Mouse (Mus musculus): ENCODE data around the gene Fbxw16.
"Not testable (repeated sequence)": the region's sequence is repeated elsewhere in the genome, so short reads cannot be mapped to it uniquely, and the experiment has no call there.

The Fbxw16 gene

GRCm38 (mm10) chr9:109449040-109449439 lies at the start of gene Fbxw16:
Gene Fbxw16, minus strand, starts transcription at chr9:109449140.
- no peak for DNase-seq

DNA sequence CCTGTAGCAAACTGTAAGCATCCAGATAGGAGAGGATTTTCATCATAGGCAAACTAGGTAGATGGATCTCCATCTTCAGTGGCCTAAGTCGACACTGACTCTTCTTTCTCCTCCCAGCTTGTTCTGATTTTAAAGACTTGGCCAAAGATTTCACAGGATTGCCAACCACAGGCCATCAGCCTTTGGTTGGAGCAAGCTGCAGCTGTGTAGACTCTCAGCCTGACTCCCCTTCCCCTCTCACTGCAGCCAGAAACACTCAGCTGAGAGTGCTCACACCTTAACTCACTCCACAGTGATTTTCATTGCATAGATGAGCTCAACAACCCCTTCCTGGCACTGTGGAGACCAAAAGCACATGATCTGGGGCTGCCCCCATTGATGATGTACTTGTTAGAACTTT lies 46.8 kb upstream of the Fbxw16 start, which contains the start of gene Fbxw19:
TSS of gene Fbxw19 (minus strand) at position 101 of the 400 bp plus-strand sequence.
- DNase-seq: not testable (repeated sequence)

DNA sequence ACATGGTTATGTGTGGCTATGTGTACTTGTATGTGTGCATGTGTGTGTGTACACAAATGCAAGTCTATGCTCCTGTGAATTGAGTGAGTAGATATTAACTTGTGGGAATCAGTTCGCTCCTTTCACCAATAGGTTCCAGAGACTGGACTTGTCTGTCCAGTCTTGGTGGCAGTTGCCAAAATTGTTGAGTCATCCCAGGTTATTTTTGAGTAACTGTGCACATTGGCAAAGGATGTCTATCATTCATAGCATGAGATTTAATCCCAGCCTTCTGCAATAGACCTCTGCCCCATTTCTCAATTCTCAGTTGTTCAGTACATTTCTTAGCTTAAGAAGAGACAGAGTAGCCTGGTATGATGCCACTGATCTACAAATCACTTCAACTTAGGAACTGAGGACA lies 16.0 kb downstream of the Fbxw16 start:
- DNase-seq: no peak

GRCm38 (mm10) chr9:109404196-109404595 lies 44.7 kb downstream of the Fbxw16 start, which contains the start of gene Fbxw22:
Gene Fbxw22, minus strand, starts transcription at chr9:109404296.
- DNase-seq: not testable (repeated sequence)
